Mouse (Mus musculus) midbrain, embryonic 10.5 days (tissue): ENCODE data around the gene Pparg. TPM values are rescaled to one million over a fixed set of nuclear protein-coding genes. Genes with fewer than 3 reads are reported as not detected.

Experiments
- DNase-seq: peaks from one replicate; pipeline ENCODE4 v3.0.0-alpha.2; 2017; ENCODE audit warnings: low spot score
- H3K27ac ChIP-seq: fragments of 300-500 bp; sonication (generic); replicated peaks from 2 replicates; pipeline ENCODE4 v1.5.1; 2016; ENCODE audit warnings: mild to moderate bottlenecking
- H3K27me3 ChIP-seq: fragments of 300-500 bp; sonication (generic); 2 replicates; pipeline ENCODE4 v1.6.1; 2016; ENCODE audit warnings: low read depth, mild to moderate bottlenecking; ENCODE audit not compliant: poor library complexity, severe bottlenecking
- H3K36me3 ChIP-seq: fragments of 300-500 bp; sonication (generic); 2 replicates; pipeline ENCODE4 v1.6.1; 2016; ENCODE audit warnings: mild to moderate bottlenecking, moderate library complexity
- H3K4me1 ChIP-seq: fragments of 300-500 bp; sonication (generic); 2 replicates; pipeline ENCODE4 v1.6.1; 2016
- H3K4me3 ChIP-seq: fragments of 300-500 bp; sonication (generic); 2 replicates; pipeline ENCODE4 v1.5.1; 2016; ENCODE audit warnings: mild to moderate bottlenecking, moderate library complexity
- H3K9me3 ChIP-seq: fragments of 300-500 bp; sonication (generic); replicated peaks from 2 replicates; pipeline ENCODE4 v1.6.1; 2016; ENCODE audit warnings: mild to moderate bottlenecking
- WGBS: fragments of 180-500 bp; shearing (Covaris S2); methylation state at CpG from one replicate; pipeline ENCODE4 v1.1.7; 2016; 5-methylcytosine and 5-hydroxymethylcytosine counted together
- polyA plus RNA-seq: library from polyadenylated mRNA; unstranded; fragments of >200 nt; fragmentation: Nextera tagmentation; extraction: Ambion mirVana; gene quantifications from 2 replicates; pipeline ENCODE4 v1.2.1, GENCODE M21; 2016

Gene Pparg
- polyA plus RNA-seq, 1 experiment from 2014 or later = 0.06 TPM

DNA sequence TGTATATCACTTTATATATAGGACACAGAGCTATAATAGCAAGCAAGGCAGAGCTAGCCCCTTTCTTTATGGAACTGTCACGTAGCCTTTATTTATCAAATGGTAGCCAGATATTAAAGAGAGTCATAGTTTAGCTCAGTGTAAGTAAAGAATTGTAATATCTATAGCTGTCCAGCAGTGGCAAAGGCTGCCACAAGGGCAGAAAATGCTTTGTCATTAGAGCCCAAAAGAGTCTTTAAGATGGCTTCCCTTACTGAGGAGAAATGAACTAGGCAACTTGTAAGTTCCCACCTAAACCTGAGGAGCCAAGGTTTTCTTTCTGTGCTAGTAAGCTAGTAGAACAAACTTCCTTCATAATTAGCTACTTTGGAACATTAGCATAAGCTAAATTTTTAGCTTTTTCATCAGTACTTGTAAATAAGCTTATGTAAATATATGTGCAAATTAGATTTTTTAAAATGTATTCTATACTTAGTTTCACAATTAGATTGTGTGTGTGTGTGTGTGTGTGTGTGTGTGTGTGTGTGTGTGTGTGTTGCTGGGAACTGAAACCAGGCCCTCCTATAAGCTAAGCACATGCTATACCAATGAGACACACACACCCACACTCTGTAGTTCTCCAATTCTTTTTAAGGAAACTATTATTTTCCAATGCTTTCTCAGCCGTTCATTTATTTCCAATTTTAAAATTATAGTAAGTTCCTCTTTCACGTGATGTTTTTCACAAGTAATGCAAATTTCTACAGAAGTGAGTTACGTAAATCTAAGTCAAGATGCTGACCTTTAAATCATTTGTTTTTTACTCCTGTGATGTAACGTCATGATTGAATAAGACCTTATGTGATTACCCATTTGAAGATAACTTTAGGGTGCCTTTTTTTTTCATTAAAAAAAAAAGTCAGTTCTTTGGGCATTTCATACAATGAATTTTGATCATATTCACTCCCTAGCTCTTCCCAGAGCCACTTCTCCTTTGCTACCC, 14.4 kb downstream of the Pparg start:
- no peaks in the 10 kb centered on the region for H3K4me1 ChIP-seq
- no peaks in the 10 kb centered on the region for H3K9me3 ChIP-seq
- DNase-seq = no peak
- no peak overlapping the region for H3K4me3 ChIP-seq
- no peaks in the 10 kb centered on the region for H3K27me3 ChIP-seq
- no peak overlapping the region for H3K27ac ChIP-seq
- 89% methylated on average over 5 of the region's 5 CpGs for WGBS
- no peaks in the 10 kb centered on the region for H3K36me3 ChIP-seq

DNA sequence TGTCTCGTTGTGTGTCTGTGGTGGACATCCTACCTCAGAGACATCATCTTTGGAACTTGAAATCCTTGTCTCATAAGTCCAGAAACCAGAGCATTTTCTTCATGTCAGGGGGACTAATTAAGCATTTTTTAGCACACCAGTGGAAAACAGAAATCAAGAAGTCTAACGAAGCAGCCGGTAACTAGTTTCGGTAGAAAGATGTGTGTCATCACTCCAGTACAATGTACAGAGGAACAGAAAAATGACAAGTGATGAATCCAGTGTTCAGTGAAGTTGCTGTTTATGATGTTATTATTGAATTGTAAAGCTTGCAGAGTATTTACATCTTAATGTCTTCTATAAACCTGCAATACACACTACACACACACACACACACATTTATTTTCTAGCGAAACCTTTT, 19.8 kb downstream of the Pparg start:
- no peak overlapping the region for H3K27ac ChIP-seq
- H3K4me1 ChIP-seq = no peaks in the 10 kb centered on the region
- DNase-seq = no peak
- no peaks in the 10 kb centered on the region for H3K36me3 ChIP-seq
- H3K4me3 ChIP-seq = no peak overlapping the region
- WGBS = 98% methylated on average over 5 of the region's 5 CpGs
- no peaks in the 10 kb centered on the region for H3K27me3 ChIP-seq
- H3K9me3 ChIP-seq = no peaks in the 10 kb centered on the region

DNA sequence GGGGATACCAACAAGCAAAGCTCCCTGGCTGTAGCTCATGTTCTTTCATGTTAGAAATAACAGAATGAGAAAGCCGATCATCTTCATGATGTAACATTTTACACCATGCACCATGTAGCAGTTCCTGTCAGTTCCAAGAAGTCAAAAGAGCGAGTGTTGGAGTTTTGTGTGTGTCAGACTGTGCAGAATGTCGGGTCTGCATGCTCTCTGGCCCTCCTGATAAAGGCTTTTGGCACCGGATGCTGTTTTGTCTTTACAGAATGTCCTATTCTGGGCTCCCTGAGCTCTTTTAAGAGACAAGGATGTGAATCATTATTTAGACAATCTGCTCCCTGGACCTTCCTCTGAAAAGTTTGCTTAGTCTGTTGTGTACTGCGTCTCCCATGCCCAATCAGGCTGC, 22.0 kb downstream of the Pparg start:
- Histone ChIP-seq H3K4me3 (no peak overlapping the region), H3K9me3 (no peaks in the 10 kb centered on the region), H3K27me3 (no peaks in the 10 kb centered on the region), H3K27ac (no peak overlapping the region), H3K4me1 (no peaks in the 10 kb centered on the region), H3K36me3 (no peaks in the 10 kb centered on the region)
- 84% methylated on average over 5 of the region's 5 CpGs for WGBS
- no peak for DNase-seq

DNA sequence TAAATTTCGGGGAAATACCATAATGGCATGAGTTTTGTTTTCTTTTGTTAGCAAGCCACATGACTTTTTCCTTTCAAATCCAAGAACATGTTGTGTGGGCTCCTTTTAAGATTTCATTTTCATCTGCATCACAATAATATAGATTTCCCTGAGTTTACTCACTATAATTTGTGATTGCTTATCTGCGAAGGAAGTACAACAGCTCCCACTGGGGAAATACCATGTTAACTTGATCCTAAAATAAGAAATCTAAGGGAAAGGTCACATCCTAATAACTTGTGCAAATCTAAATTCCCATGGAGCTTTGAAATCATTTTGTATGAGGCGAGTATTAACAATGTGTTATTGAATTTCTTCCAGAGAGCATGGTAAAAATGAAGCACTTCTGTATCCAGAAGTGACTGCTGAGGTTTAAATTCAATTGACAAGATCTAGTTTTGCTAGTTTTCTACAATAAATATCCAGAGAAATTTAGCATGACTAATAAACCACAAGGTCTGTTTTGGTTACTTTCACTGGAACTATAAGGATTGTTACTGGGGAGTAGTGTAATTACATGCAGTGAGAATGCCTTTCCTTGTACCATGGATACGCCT, 29.3 kb downstream of the Pparg start:
- Histone ChIP-seq H3K36me3 (no peaks in the 10 kb centered on the region), H3K27ac (no peak overlapping the region), H3K4me1 (no peaks in the 10 kb centered on the region), H3K9me3 (no peaks in the 10 kb centered on the region), H3K27me3 (no peaks in the 10 kb centered on the region), H3K4me3 (no peak overlapping the region)
- 88% methylated on average over 4 of the region's 4 CpGs for WGBS
- DNase-seq = no peak

DNA sequence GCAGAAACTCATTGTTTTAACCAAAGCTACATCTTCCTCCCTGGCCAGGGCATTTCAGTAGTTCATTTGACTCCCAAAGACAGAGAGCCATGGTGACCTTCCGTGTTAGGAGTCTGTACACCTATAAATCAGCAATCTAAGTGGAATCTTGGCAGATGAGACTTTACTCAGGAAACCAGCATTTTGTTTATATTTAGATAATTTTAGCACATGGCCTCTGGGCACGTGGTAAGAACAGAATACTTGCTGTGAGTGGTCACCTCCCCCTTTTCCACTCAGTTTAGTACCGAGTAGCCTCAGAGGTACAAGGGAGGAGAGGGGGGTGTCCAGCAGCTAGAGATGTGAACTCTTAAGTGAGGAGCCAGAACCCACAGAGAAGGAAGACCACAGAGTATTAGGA, 36.2 kb downstream of the Pparg start:
- no peak overlapping the region for H3K4me3 ChIP-seq
- no peaks in the 10 kb centered on the region for H3K9me3 ChIP-seq
- H3K4me1 ChIP-seq = no peaks in the 10 kb centered on the region
- no peak overlapping the region for H3K27ac ChIP-seq
- no peak for DNase-seq
- no peaks in the 10 kb centered on the region for H3K36me3 ChIP-seq
- WGBS = 80% methylated on average over 3 of the region's 3 CpGs
- H3K27me3 ChIP-seq = no peaks in the 10 kb centered on the region

DNA sequence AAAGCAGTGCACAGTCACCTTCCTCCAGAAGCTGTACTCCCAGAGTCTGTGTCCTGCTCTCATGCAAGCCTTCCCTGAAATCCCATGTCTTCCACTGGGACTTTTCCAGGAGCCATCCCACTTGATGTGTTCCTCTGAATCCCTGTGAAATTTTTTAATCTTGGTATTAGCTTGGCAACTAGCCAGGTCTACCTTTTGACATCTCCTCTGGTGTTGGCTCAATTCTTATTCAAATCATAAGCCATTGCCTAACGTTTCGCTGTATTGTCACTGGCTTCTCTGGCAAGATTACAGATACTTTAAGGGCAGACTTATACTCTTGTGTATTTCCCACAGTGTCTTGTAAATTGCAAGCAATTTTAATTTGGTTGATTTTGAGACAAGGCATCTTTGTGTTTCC, 43.6 kb downstream of the Pparg start:
- H3K27me3 ChIP-seq = no peaks in the 10 kb centered on the region
- DNase-seq = no peak
- H3K4me1 ChIP-seq = no peaks in the 10 kb centered on the region
- H3K27ac ChIP-seq = no peak overlapping the region
- H3K36me3 ChIP-seq = no peaks in the 10 kb centered on the region
- H3K4me3 ChIP-seq = no peak overlapping the region
- 77% methylated on average over 2 of the region's 2 CpGs for WGBS
- H3K9me3 ChIP-seq = no peaks in the 10 kb centered on the region

DNA sequence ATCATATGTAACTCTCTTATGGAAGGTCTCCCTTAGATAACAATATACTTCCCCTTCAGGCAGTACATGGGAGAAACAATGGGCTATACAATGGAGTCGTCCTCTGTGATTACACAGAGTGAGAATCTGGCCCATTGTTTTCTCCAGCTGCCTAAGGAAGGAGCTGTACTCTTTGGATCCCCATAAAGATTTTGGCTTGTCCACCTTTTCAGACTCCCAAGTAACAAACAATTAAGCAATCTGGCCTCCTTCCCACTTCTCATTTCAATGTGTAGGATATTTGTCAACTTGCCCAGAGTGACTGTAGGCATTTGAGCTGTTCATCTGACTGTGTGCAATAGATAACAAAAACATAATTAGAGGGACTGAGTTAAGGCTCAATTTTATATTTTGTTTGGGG, 50.7 kb downstream of the Pparg start:
- Histone ChIP-seq H3K27me3 (no peaks in the 10 kb centered on the region), H3K9me3 (no peaks in the 10 kb centered on the region), H3K36me3 (no peaks in the 10 kb centered on the region), H3K27ac (no peak overlapping the region), H3K4me1 (no peaks in the 10 kb centered on the region), H3K4me3 (no peak overlapping the region)
- WGBS = 40% methylated on average over 1 of the region's 1 CpGs
- DNase-seq = no peak

DNA sequence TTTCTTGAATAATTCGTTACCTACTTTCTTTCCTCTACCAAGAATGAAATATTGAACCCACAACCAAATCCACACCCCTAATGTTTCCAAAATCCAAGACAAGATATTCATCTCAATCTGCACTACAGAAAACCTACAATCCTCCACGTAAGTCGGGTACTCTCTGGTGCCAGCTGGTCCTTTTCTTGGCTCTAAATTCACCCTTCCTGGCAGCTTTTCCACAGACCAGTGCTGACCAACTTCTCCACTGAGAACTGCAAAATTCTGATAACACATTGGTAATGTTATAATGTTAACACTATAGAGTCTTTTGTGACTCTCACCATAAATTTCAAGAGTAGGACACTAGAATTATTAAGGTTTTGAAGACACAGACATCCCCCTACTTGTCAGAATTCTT, 57.4 kb downstream of the Pparg start:
- Histone ChIP-seq H3K9me3 (no peaks in the 10 kb centered on the region), H3K4me1 (no peaks in the 10 kb centered on the region), H3K36me3 (no peaks in the 10 kb centered on the region), H3K27ac (no peak overlapping the region), H3K4me3 (no peak overlapping the region), H3K27me3 (no peaks in the 10 kb centered on the region)
- no peak for DNase-seq
- WGBS = 94% methylated on average over 3 of the region's 3 CpGs

DNA sequence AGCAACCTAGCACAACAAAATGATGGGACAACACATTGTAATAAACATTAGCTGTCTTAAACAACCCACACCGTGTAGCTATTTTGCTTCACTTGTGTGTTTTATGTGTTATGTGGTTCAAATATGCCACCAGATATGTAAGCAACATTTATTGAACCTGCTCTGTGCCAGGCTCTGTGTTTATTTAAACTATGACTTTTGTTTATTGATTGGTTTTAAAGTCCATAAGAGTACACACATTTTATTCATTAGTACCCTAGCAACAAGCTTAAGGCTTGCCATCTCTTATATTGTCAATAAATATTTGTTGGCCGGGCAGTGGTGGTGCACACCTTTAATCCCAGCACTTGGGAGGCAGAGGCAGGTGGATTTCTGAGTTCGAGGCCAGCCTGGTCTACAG, 58.2 kb downstream of the Pparg start:
- no peak overlapping the region for H3K27ac ChIP-seq
- H3K9me3 ChIP-seq = no peaks in the 10 kb centered on the region
- no peaks in the 10 kb centered on the region for H3K4me1 ChIP-seq
- no peak overlapping the region for H3K4me3 ChIP-seq
- no peaks in the 10 kb centered on the region for H3K36me3 ChIP-seq
- no peaks in the 10 kb centered on the region for H3K27me3 ChIP-seq
- 91% methylated on average over 3 of the region's 3 CpGs for WGBS
- no peak for DNase-seq

DNA sequence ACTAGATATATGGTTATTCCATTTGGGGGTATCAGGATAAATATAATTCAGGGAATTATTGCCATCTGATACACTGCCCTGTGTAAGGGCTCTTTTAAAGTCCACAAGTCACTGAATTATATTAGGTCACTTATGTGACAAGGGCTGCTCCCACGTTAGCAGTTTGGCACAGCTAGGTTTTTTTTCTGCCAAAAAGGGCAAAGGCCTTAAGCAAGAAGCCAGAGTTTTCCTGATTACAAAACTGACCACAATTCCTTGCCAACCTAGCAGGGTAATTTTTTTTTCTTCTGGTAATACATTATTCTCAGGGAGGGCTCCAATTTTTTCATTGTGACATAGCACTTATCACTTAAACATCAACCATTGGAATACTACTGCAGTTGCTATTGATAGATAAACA, 60.2 kb downstream of the Pparg start:
- no peaks in the 10 kb centered on the region for H3K9me3 ChIP-seq
- no peak for DNase-seq
- H3K27ac ChIP-seq = no peak overlapping the region
- no peak overlapping the region for H3K4me3 ChIP-seq
- H3K4me1 ChIP-seq = no peaks in the 10 kb centered on the region
- no peaks in the 10 kb centered on the region for H3K27me3 ChIP-seq
- WGBS = 63% methylated on average over 1 of the region's 1 CpGs
- no peaks in the 10 kb centered on the region for H3K36me3 ChIP-seq

DNA sequence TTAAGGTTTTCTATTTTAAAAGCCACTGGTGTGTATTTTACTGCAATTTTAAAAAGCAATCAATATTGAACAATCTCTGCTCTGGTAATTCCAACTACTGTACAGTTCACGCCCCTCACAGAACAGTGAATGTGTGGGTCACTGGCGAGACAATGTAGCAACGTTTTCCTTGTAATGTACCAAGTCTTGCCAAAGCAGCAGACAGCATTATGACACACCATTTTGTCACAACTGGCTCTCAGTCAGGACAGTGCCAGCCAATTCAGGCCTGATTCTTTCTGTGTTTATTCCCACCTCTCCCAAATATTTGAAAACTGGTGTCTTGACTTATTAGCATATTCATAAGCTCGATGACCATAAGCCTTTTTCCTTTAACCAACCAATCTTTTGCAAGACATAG, 60.9 kb downstream of the Pparg start:
- no peak overlapping the region for H3K4me3 ChIP-seq
- no peak overlapping the region for H3K27ac ChIP-seq
- WGBS = 91% methylated on average over 4 of the region's 4 CpGs
- H3K27me3 ChIP-seq = no peaks in the 10 kb centered on the region
- no peaks in the 10 kb centered on the region for H3K4me1 ChIP-seq
- H3K36me3 ChIP-seq = no peaks in the 10 kb centered on the region
- no peaks in the 10 kb centered on the region for H3K9me3 ChIP-seq
- no peak for DNase-seq

DNA sequence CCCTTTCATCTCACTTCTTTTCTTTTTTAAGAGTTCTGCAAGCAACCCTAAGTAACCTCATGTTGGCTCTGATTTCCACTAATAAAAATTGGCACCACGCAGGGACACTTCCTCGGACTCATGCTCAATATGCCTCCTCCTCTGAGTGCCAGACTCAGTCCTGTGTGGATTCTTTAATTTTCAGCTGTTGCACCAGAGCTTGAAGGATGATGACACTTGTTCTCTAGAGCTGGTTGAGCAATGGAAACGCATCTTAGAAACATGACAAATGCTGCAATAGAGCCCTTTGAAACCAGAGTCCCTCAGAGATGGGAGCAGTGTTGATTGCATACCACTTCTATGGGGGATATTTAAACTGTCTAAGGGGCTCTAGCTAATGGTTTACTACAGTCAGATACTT, 63.7 kb downstream of the Pparg start:
- WGBS = 80% methylated on average over 3 of the region's 3 CpGs
- Histone ChIP-seq H3K36me3 (no peaks in the 10 kb centered on the region), H3K27ac (no peak overlapping the region), H3K9me3 (no peaks in the 10 kb centered on the region), H3K27me3 (no peaks in the 10 kb centered on the region), H3K4me3 (no peak overlapping the region), H3K4me1 (no peaks in the 10 kb centered on the region)
- DNase-seq = no peak

DNA sequence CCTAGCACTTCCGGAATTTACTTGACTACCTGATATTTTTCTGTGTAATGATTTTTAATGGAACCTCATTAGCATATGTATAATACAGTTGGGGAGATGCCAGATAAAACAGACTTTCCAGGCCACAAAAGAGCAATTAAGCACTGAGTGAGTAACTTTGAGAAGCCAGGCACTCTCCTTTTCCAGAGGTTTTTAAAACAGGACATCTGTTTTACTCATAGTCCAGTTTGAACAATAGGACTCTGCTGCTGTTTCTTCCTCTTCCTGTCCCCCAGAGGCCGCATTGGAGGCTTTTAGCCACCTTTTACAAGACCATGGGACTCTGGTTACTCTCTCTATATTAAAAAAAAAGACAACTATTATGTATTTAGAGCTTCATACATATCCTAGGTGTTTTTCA, 72.0 kb downstream of the Pparg start:
- no peak for DNase-seq
- no peaks in the 10 kb centered on the region for H3K9me3 ChIP-seq
- no peaks in the 10 kb centered on the region for H3K4me1 ChIP-seq
- H3K27me3 ChIP-seq = no peaks in the 10 kb centered on the region
- 82% methylated on average over 2 of the region's 2 CpGs for WGBS
- H3K4me3 ChIP-seq = no peak overlapping the region
- H3K27ac ChIP-seq = no peak overlapping the region
- no peaks in the 10 kb centered on the region for H3K36me3 ChIP-seq
